Mouse (Mus musculus) limb, embryonic 13.5 days (tissue): ENCODE results near the gene Relt. TPM values are rescaled to one million over a fixed set of nuclear protein-coding genes. Genes with fewer than 3 reads are reported as not detected.

Experiments used
- ATAC-seq: fragments of 200-750 bp; cut with Nextera tagmentation; 2 replicates; pipeline ENCODE4 v1.8.0; 2017; ENCODE audit warnings: low read depth, moderate number of reproducible peaks, moderate TSS enrichment; ENCODE audit not compliant: low FRiP score
- H3K27ac ChIP-seq: fragments of 300-500 bp; sonication (generic); 2 replicates; pipeline ENCODE4 v1.5.1; 2015; ENCODE audit warnings: inconsistent platforms, mild to moderate bottlenecking, moderate library complexity
- H3K27me3 ChIP-seq: fragments of 300-500 bp; sonication (generic); 2 replicates; pipeline ENCODE4 v1.6.1; 2015; ENCODE audit warnings: mild to moderate bottlenecking, inconsistent platforms
- H3K36me3 ChIP-seq: fragments of 300-500 bp; sonication (generic); 2 replicates; pipeline ENCODE4 v1.6.1; 2015; ENCODE audit warnings: inconsistent platforms, mild to moderate bottlenecking, moderate library complexity
- H3K4me1 ChIP-seq: fragments of 300-500 bp; sonication (generic); 2 replicates; pipeline ENCODE4 v1.6.1; 2015; ENCODE audit warnings: inconsistent platforms
- H3K4me2 ChIP-seq: fragments of 300-500 bp; sonication (generic); replicated peaks from 2 replicates; pipeline ENCODE4 v1.6.1; 2015; ENCODE audit warnings: inconsistent platforms, mild to moderate bottlenecking, moderate library complexity
- H3K4me3 ChIP-seq: fragments of 300-500 bp; sonication (generic); 2 replicates; pipeline ENCODE4 v1.5.1; 2015; ENCODE audit warnings: moderate library complexity, mild to moderate bottlenecking, inconsistent platforms
- H3K9ac ChIP-seq: fragments of 300-500 bp; sonication (generic); 2 replicates; pipeline ENCODE4 v1.6.1; 2015; ENCODE audit warnings: mild to moderate bottlenecking, inconsistent platforms
- H3K9me3 ChIP-seq: fragments of 300-500 bp; sonication (generic); 2 replicates; pipeline ENCODE4 v1.6.1; 2016; ENCODE audit warnings: inconsistent platforms
- WGBS: fragments of 180-500 bp; shearing (Covaris S2); methylation state at CpG from one replicate; pipeline ENCODE4 v1.1.7; 2015; 5-methylcytosine and 5-hydroxymethylcytosine counted together
- microRNA-seq: library from miRNA; unstranded; fragments of <30 nt; microRNA quantifications from one replicate; pipeline ENCODE4, GENCODE M21; 2016
- polyA plus RNA-seq: library from polyadenylated mRNA; unstranded; fragments of >200 nt; fragmentation: Nextera tagmentation; extraction: Ambion mirVana; gene quantifications from 2 replicates; pipeline ENCODE4 v1.2.1, GENCODE M21; 2015

Gene Relt
- polyA plus RNA-seq, 1 experiment from 2014 or later = 4.3 TPM

DNA sequence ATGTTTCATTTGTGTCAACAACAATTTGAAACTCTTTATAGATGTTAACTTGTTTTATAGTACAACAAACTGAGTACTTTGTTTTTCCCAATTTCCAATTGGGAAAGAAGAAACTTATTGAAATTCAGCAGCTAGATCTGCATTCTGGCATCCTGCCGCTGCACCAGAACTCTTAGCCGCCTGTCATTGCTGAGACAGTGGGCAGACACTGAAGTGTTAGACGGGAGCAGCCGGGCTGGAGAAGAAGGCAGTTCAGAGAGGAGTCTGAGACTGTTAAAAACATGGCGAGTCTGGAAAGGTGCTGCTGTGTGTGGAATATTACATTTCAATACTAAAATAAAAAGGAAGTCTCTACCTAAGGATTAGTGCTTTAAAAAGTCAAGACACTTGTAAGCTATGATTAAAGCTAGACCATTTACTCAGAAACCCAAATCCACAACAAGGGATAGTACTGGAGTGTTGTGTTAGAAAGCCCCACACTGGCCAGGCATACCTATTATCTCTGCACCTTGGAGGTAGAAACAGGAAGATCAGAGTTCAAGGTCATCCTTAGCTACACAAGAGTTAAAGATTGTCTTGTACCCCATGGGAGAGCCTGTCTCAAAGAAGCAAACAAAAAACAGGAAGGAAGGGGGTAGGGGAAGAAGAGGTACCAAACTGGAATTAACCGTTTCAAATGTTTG is 46.3 kb downstream of the Relt start:
- Histone ChIP-seq H3K9ac (no peak overlapping the region), H3K9me3 (no peaks in the 10 kb centered on the region), H3K27ac (no peak overlapping the region), H3K4me2 (no peak overlapping the region), H3K4me3 (no peak overlapping the region), H3K4me1 (peaks cover 6% of the 10 kb centered on the region; the same call in 1 of the 2 replicates), H3K27me3 (no peaks in the 10 kb centered on the region), H3K36me3 (peaks cover 11% of the 10 kb centered on the region)
- 68% methylated on average over 6 of the region's 6 CpGs for WGBS
- ATAC-seq = no peak

- peaks cover 11% of the 10 kb centered on the region for H3K36me3 ChIP-seq
- H3K4me3 ChIP-seq = no peak overlapping the region
- WGBS = 68% methylated on average over 8 of the region's 8 CpGs
- peaks cover 6% of the 10 kb centered on the region; the same call in 1 of the 2 replicates for H3K4me1 ChIP-seq
- H3K9ac ChIP-seq = no peak overlapping the region
- no peak for ATAC-seq
- no peaks in the 10 kb centered on the region for H3K27me3 ChIP-seq
- no peaks in the 10 kb centered on the region for H3K9me3 ChIP-seq
- no peak overlapping the region for H3K4me2 ChIP-seq
- no peak overlapping the region; the same call in 1 of the 2 replicates for H3K27ac ChIP-seq
Measured at GRCm38 (mm10) chr7:100815900-100816570, 47.2 kb downstream of the Relt start.

- Histone ChIP-seq H3K4me2 (no peak overlapping the region), H3K27ac (no peak overlapping the region), H3K9me3 (no peaks in the 10 kb centered on the region), H3K27me3 (no peaks in the 10 kb centered on the region), H3K36me3 (peaks cover 20% of the 10 kb centered on the region), H3K9ac (no peak overlapping the region), H3K4me1 (peaks cover 6% of the 10 kb centered on the region; the same call in 1 of the 2 replicates), H3K4me3 (no peak overlapping the region)
- no peak for ATAC-seq
- WGBS = 86% methylated on average over 5 of the region's 5 CpGs
Measured at GRCm38 (mm10) chr7:100812641-100813040, 50.6 kb downstream of the Relt start.

DNA sequence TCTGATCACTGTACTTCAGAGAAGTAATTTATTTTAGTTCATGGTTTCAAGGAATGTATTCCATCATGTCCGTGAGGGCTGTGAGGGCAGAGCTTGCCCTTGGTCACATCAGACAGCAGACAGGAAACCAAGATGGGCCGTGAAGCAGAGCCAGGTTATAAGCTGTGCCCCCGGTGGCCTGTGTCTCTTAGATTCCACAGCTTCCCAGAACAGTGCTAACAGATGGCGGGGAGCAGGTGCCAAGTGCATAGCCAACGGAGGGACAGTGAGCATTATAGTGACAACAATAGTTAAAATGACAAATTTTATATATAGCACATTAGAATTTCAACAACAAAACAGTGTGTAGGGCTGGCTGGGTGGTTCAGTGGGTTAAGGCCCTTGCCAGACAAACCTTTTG is 51.3 kb downstream of the Relt start:
- Histone ChIP-seq H3K9me3 (no peaks in the 10 kb centered on the region), H3K4me1 (no peaks in the 10 kb centered on the region), H3K36me3 (peaks cover 20% of the 10 kb centered on the region), H3K4me2 (no peak overlapping the region), H3K27ac (no peak overlapping the region), H3K27me3 (no peaks in the 10 kb centered on the region), H3K9ac (no peak overlapping the region), H3K4me3 (no peak overlapping the region)
- no peak for ATAC-seq
- WGBS = 70% methylated on average over 5 of the region's 5 CpGs

DNA sequence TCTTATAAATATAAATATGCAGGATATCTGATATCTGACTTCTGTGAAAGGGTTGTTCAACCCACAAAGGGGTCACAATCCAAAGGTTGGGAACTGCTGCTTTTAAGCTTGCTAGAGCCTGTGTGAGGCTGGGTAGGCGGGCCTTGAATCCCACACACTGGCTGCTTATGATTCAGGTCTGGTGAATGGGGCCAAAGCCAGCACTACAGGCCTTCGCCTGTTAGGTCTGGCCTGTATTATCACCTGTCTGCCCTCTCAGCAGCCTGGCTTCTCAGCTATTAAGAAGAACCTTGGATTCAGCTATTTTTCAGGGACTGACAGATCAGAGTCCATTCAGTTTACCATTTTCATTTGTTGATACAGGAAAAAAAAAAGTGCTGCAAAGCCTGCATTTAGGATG is 57.9 kb downstream of the Relt start:
- no peak overlapping the region for H3K4me3 ChIP-seq
- 53% methylated on average over 2 of the region's 2 CpGs for WGBS
- no peak overlapping the region for H3K4me2 ChIP-seq
- no peak for ATAC-seq
- H3K36me3 ChIP-seq = peaks cover 9% of the 10 kb centered on the region; the same call in 1 of the 2 replicates
- no peaks in the 10 kb centered on the region for H3K9me3 ChIP-seq
- H3K27ac ChIP-seq = peak overlapping the region; percentile 78; the same call in 1 of the 2 replicates
- no peak overlapping the region for H3K9ac ChIP-seq
- H3K4me1 ChIP-seq = peaks cover 14% of the 10 kb centered on the region
- no peaks in the 10 kb centered on the region for H3K27me3 ChIP-seq

GRCm38 (mm10) chr7:100798810-100799209 is 64.4 kb downstream of the Relt start:
- 66% methylated on average over 3 of the region's 3 CpGs for WGBS
- Histone ChIP-seq H3K36me3 (no peaks in the 10 kb centered on the region; the same call in 1 of the 2 replicates), H3K27me3 (no peaks in the 10 kb centered on the region), H3K27ac (no peak overlapping the region), H3K9ac (no peak overlapping the region), H3K4me3 (no peak overlapping the region), H3K9me3 (no peaks in the 10 kb centered on the region), H3K4me2 (no peak overlapping the region), H3K4me1 (no peaks in the 10 kb centered on the region)
- ATAC-seq = no peak

Small RNAs within 50 kb of the gene (microRNA-seq; reads per million reads assigned to microRNA genes)
- 75.9 reads per million, percentile 50 among the genes with 10 or more reads in this experiment for gene Mir3102

Other genes with a start within 250 kb of the Relt start
- 3.0 and 4.2 TPM in 2 replicates for gene Plekhb1, start 201.0 kb downstream of the Relt start, polyA plus RNA-seq
- gene Fam168a, start 156.8 kb downstream of the Relt start, polyA plus RNA-seq = 56.2 and 62.8 TPM in 2 replicates
- 7.9 and 8.0 TPM in 2 replicates for gene Arhgef17, start 68.7 kb upstream of the Relt start, polyA plus RNA-seq
- 4.7 and 5.6 TPM in 2 replicates for gene P2ry6, start 111.2 kb upstream of the Relt start, polyA plus RNA-seq
- gene P2ry2, start 149.4 kb upstream of the Relt start, polyA plus RNA-seq = 1.3 and 1.4 TPM in 2 replicates
- gene Fchsd2, start 229.4 kb upstream of the Relt start, polyA plus RNA-seq = 26.0 and 27.1 TPM in 2 replicates